Mouse (Mus musculus) urinary bladder, postnatal 25 days (tissue): ENCODE results near the gene Tnfsfm13.

Experiments used
- DNase-seq: peaks from one replicate; pipeline ENCODE4 v3.0.0; 2022; ENCODE audit warnings: low spot score

The Tnfsfm13 gene

GRCm38 (mm10) chr11:69680136-69680855, 15.6 kb downstream of the Tnfsfm13 start:
- no peak for DNase-seq

- DNase-seq = no peak
Observed at GRCm38 (mm10) chr11:69679144-69679543, 16.8 kb downstream of the Tnfsfm13 start.

DNA sequence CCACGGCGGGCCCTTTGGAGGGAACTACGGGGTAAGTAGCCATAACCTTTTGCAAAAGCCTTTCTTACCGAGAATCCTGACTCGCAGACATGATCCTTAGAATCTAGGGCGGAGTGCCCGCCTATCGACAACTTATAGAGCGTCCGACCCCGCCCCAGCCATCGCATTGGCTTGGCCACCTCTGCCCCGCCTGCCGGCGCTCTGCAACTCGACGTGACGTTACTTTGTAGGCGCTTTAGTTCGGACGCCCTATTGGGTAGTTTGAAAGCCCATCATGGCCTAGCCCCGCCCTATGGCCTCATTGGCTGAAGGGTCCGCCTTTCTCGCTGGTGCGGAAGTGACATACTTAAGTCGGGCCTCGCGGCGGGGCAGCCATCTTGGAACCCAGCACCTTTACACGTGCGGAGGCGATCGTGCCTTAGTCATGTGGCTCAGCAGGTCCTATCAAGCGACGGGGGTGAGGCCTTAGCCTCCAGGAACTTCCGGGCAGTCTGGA, 23.6 kb downstream of the Tnfsfm13 start, which contains the start of gene Eif4a1:
Gene Eif4a1 (minus strand): TSS at position 213 of the 496 bp plus-strand sequence.
- DNase-seq = peak; percentile 97

GRCm38 (mm10) chr11:69671726-69672124, 24.2 kb downstream of the Tnfsfm13 start:
- DNase-seq = no peak

- DNase-seq = peak; percentile 94
Observed at GRCm38 (mm10) chr11:69670786-69671725, 24.8 kb downstream of the Tnfsfm13 start.

- no peak for DNase-seq
Observed at GRCm38 (mm10) chr11:69666665-69667005, 29.3 kb downstream of the Tnfsfm13 start.

DNA sequence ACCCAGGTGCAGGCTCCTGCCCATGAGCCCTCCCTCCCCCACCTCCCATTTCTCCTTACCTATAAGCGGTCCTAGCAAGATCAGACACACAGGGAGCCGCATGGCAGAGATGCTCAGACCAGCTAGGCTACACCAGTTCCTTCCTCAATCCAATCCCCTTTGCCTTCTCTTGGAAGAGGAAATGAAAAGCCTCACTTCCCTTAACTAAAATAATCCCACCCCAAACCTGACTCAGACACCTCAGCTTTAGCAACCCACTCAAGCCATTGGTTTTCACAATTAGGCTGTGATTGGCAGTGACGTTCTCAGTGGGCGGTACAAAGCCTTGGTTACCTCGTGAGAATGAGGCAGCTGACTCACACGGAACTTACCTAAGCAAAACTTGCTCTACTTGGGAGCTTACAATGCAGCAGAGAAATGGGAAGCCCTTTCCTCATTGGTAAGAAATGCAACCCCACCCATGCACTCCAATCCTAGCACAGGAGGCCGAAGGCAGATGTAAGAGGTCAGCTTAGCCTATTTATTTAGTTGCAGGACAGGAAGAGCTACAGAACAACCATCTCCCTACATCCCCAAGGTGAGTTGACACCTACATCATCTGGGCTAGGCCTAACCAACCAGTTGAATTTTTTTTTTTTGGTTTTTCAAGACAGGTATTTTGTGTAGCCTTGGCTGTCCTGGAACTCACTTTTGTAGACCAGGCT, 29.8 kb downstream of the Tnfsfm13 start, which contains the start of gene Cd68:
Gene Cd68 (minus strand): TSS at position 193 of the 704 bp plus-strand sequence.
- peak; percentile 46 for DNase-seq

DNA sequence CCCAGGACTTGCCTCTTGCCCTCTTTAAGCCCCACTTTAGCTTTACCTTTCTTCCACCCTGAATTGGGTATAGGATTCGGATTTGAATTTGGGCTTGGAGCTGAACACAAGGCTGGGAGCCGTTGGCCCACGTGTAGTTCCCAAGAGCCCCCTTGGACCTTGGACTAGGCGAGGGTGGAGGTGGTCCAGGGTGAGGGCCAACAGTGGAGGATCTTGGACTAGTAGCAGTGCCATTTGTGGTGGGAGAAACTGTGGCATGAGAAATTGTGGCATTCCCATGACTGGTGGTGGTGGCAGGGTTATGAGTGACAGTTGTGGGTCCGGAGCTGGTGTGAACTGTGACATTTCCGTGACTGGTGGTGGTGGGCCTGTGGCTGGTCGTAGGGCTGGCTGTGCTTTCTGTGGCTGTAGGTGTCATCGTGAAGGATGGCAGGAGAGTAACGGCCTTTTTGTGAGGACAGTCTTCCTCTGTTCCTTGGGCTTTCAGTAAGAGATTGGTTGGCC, 30.4 kb downstream of the Tnfsfm13 start:
- DNase-seq = no peak

DNA sequence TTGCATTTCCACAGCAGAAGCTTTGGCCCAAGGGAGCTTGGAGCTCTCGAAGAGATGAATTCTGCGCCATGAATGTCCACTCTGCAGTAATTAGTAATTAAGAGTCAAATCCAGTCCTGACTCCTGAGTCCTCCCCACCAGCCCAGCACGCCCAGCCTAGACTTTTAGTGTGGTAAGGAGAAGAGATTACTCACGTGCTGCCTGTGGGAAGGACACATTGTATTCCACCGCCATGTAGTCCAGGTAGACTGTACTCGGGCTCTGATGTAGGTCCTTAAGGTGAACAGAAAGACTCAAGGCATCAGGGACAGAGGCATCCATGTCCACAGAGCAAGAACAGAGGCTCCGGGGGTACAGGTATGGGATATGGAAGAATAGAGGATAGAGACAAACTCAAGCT, 31.1 kb downstream of the Tnfsfm13 start:
- no peak for DNase-seq

DNA sequence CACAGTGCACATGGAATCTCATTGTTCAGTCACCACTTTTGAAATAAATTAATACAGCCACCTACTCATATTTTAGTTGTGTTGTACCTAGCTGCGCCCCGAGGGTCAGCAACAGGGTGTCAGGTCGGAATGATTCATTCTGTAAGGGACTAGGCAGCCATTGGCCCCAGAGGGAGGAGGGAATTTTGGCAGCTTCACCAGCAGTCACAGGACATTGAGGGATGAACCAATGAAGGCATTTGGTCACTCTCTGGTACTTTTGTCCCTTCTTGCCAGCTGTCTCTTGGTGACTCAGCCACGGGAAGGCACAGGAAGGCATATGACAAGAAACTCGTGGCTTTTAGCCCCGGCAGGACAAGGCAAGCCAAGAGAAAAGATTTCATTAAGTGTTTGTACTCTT, 32.1 kb downstream of the Tnfsfm13 start:
- DNase-seq = no peak

GRCm38 (mm10) chr11:69662967-69663671, 32.8 kb downstream of the Tnfsfm13 start:
- no peak for DNase-seq

DNA sequence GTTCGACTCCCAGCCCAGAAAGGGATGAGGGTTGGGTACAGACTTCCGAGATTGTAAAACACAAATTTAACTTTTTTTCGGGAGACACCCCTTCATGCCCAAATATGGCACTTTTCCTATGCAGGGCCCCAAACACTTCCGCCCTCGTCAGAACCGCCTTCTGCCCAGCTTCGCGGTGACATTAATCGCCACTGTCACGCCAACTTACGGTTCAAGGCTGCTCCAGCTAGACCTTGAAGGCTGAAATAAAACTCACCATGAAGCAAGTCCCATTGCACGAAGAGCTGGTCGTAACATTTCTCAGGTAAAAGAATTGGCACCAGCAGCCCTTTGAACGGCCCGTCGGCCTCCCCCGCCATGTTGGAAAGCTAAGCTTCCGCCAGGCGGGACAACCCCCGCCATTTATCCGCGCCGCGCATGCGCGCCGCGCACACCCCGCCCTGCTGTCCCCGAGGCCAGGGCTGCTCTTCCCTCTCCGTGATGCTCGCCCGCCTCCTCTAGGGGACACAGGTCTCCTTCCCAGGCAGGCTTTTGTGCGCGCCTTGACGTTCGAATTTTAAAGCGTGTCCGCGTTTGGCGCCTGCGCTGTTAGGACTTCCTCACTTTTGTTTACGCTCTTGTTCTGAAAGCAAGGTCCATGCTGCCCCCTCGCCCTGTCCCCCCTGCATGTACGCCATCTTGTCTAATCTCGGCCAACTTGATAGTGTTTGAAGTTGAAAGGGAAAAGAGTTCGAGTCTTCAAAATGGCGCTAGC, 33.5 kb downstream of the Tnfsfm13 start, which contains the start of gene Mpdu1:
Gene Mpdu1 (minus strand): TSS at position 430 of the 754 bp plus-strand sequence.
- peak; percentile 81 for DNase-seq

DNA sequence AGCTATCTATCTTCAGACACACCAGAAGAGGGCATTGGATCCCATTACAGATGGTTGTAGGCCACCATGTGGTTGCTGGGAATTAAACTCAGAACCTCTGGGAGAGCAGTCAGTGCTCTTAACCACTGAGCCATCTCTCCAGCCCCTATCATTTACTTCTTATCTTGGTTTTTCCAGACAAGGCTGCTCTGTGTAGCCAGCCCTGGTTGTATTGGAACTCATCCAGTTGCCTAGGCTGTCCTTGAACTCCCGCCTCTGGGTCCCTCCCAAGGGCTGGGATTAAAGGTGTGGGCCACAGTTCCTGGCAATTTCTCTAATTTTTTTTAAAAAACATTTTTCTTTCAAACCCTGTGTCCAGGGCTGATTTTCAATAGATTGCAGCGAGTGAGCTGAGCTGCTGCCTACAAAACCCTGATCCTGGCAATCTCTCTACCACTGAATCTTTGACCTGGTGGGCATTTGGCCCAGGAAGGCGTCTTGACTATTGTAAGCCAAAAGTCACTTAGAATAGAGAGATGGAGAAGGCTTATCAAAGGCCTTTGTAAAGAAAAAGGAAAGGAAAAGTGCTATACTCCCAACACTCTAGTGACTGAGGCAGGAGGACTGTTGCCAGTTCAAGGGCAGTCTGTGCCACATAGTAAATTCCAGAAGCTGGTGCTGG, 34.5 kb downstream of the Tnfsfm13 start:
- no peak for DNase-seq

GRCm38 (mm10) chr11:69657462-69657881, 38.4 kb downstream of the Tnfsfm13 start:
- no peak for DNase-seq

- DNase-seq = peak; percentile 39
Observed at GRCm38 (mm10) chr11:69656617-69657461, 39.1 kb downstream of the Tnfsfm13 start.

DNA sequence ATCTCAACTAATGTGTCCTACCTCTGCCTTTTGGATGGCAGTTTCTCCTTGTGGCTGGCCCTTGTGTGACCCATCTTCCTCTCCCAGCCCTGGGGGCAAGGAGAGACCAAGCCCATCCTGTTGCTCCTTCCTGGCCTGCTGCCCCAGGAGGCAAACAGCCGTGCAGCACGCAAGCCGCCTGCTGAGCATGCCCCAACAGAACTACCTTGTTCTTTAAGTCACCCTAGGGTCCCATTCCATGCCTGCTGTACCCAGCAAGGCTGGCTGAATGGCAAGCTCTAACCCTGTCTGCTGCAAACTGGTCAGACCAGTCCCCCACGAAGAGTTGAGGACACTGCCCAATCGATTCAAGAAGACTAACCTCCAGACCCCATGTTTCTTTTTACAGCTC, 39.8 kb downstream of the Tnfsfm13 start:
- peak; percentile 46 for DNase-seq

GRCm38 (mm10) chr11:69655264-69656064, 40.4 kb downstream of the Tnfsfm13 start, which contains the start of gene Sox15:
Gene Sox15, plus strand, starts transcription at chr11:69655314.
- DNase-seq = peak; percentile 65

GRCm38 (mm10) chr11:69654760-69655159, 41.1 kb downstream of the Tnfsfm13 start:
- DNase-seq = peak; percentile 25
